7 mouse cellular contexts compared by ENCODE assay signal in genomic region chr13:67421207-67421857, GRCm38 (mm10). TPM values are rescaled to one million over a fixed set of nuclear protein-coding genes. Genes with fewer than 3 reads are reported as not detected.
A peak's percentile ranks its signal among the peaks of the same experiment; 100 is the strongest.
DNase-seq lines count a peak whose midpoint lies in the region; ATAC-seq lines count a peak whose summit lies in the region.

Zfp459 (minus strand) TSS chr13:67421418.

- 3% methylated on average over 22 of the region's 22 CpGs for WGBS in limb, embryonic 12.5 days
- WGBS in midbrain, embryonic 12.5 days = 3% methylated on average over 22 of the region's 22 CpGs

- peak within 1 kb of the TSS; percentile 67 for H3K9ac ChIP-seq in limb, embryonic 12.5 days (replicated peaks)
- H3K9ac ChIP-seq in midbrain, embryonic 12.5 days (replicated peaks) = peak within 1 kb of the TSS; percentile 54

- ATAC-seq in activated CD4-positive, CD25-positive, alpha-beta regulatory T cell, adult 4 months = peak; percentile 86
- peak; percentile 83 for ATAC-seq in limb, embryonic 12.5 days (ENCODE audit: insufficient number of reproducible peaks, insufficient read depth, low FRiP score, low TSS enrichment, low read depth)
- ATAC-seq in midbrain, embryonic 12.5 days (ENCODE audit: low FRiP score, low read depth) = peak; percentile 90

- peak within 1 kb of the TSS; percentile 58 for H3K4me3 ChIP-seq in limb, embryonic 12.5 days (replicated peaks)
- peak within 1 kb of the TSS; percentile 61 for H3K4me3 ChIP-seq in midbrain, embryonic 12.5 days

- H3K36me3 ChIP-seq in limb, embryonic 12.5 days = no peaks in the 10 kb centered on the region
- no peaks in the 10 kb centered on the region for H3K36me3 ChIP-seq in midbrain, embryonic 12.5 days

- no peaks in the 10 kb centered on the region for H3K27me3 ChIP-seq in limb, embryonic 12.5 days
- no peaks in the 10 kb centered on the region for H3K27me3 ChIP-seq in midbrain, embryonic 12.5 days

- H3K27ac ChIP-seq in limb, embryonic 12.5 days = no peak within 1 kb of the TSS
- H3K27ac ChIP-seq in midbrain, embryonic 12.5 days (replicated peaks) = no peak within 1 kb of the TSS

- peak; percentile 34 for DNase-seq in cerebellum, adult 9-10 months
- DNase-seq in frontal cortex, postnatal 14 days (ENCODE audit: low spot score in 2 of 2) = peak; percentile 5 to 28
- DNase-seq in kidney, adult 11 months = peak; percentile 51
- peak; percentile 33 for DNase-seq in spleen, adult 12 weeks (ENCODE audit: low spot score)

- peaks cover 4% of the 10 kb centered on the region for H3K4me1 ChIP-seq in limb, embryonic 12.5 days (replicated peaks)
- H3K4me1 ChIP-seq in midbrain, embryonic 12.5 days = peaks cover 4% of the 10 kb centered on the region; the same call in 1 of the 2 replicates

- peak within 1 kb of the TSS; percentile 83 for H3K4me2 ChIP-seq in limb, embryonic 12.5 days
- H3K4me2 ChIP-seq in midbrain, embryonic 12.5 days (replicated peaks) = peak within 1 kb of the TSS; percentile 91

- no peaks in the 10 kb centered on the region for H3K9me3 ChIP-seq in limb, embryonic 12.5 days
- H3K9me3 ChIP-seq in midbrain, embryonic 12.5 days = no peaks in the 10 kb centered on the region

RNA-seq across cellular contexts. Expression of gene Zfp459, which starts in this region (rescaled TPM):
- polyA plus RNA-seq in activated CD4-positive, CD25-positive, alpha-beta regulatory T cell, adult 4 months (2017; shearing (Covaris generic)) = 1 to 10 TPM; 1.8 to 3.1 TPM
- polyA plus RNA-seq in limb, embryonic 12.5 days (2016; fragmentation: Nextera tagmentation; extraction: Ambion mirVana) = 1.5 and 2.3 TPM in 2 replicates
- 0.42 and 0.46 TPM in 2 replicates for polyA plus RNA-seq in midbrain, embryonic 12.5 days (2016; fragmentation: Nextera tagmentation; extraction: Ambion mirVana)

Comparison
In these comparisons a context has a peak if more than half of its experiments do, and no peak if none do; other contexts are left out.
1. Peak in ATAC-seq, H3K4me3 ChIP-seq, H3K9ac ChIP-seq and H3K4me2 ChIP-seq in midbrain, embryonic 12.5 days; RNA of the gene not detected or under 1 TPM.